Mouse (Mus musculus): ENCODE results near the gene Fam189a1.

Gene Fam189a1

GRCm38 (mm10) chr7:65156514-65156911, at the start of gene Fam189a1:
Gene Fam189a1, minus strand, starts transcription at chr7:65156570.
- DNase-seq (ENCODE audit: extremely low spot score), result peak; percentile 71

GRCm38 (mm10) chr7:65206021-65206420, 49.7 kb upstream of the Fam189a1 start:
- no peak for DNase-seq (ENCODE audit: extremely low spot score)

GRCm38 (mm10) chr7:65202719-65203118, 46.3 kb upstream of the Fam189a1 start:
- no peak for DNase-seq (ENCODE audit: extremely low spot score)

- no peak for DNase-seq (ENCODE audit: extremely low spot score)
Measured at GRCm38 (mm10) chr7:65180694-65181093, 24.3 kb upstream of the Fam189a1 start.

GRCm38 (mm10) chr7:65170762-65171161, 14.4 kb upstream of the Fam189a1 start:
- DNase-seq (ENCODE audit: extremely low spot score), result no peak

- DNase-seq (ENCODE audit: extremely low spot score), result no peak
Measured at GRCm38 (mm10) chr7:65157031-65158025, 958 bp upstream of the Fam189a1 start.

GRCm38 (mm10) chr7:65155628-65156513, 499 bp downstream of the Fam189a1 start:
- DNase-seq (ENCODE audit: extremely low spot score), result peak; percentile 77

- DNase-seq (ENCODE audit: extremely low spot score), result peak; percentile 10
Measured at GRCm38 (mm10) chr7:65154576-65154975, 1.8 kb downstream of the Fam189a1 start.

- no peak for DNase-seq (ENCODE audit: extremely low spot score)
Measured at GRCm38 (mm10) chr7:65153846-65154245, 2.5 kb downstream of the Fam189a1 start.

- DNase-seq (ENCODE audit: extremely low spot score), result no peak
Measured at GRCm38 (mm10) chr7:65151526-65151925, 4.8 kb downstream of the Fam189a1 start.

GRCm38 (mm10) chr7:65149040-65149439, 7.3 kb downstream of the Fam189a1 start:
- DNase-seq (ENCODE audit: extremely low spot score), result no peak

- no peak for DNase-seq (ENCODE audit: extremely low spot score)
Measured at GRCm38 (mm10) chr7:65144881-65145280, 11.5 kb downstream of the Fam189a1 start.

- DNase-seq (ENCODE audit: extremely low spot score), result no peak
Measured at GRCm38 (mm10) chr7:65141907-65142698, 14.3 kb downstream of the Fam189a1 start.

GRCm38 (mm10) chr7:65140832-65141231, 15.5 kb downstream of the Fam189a1 start:
- DNase-seq (ENCODE audit: extremely low spot score), result no peak

GRCm38 (mm10) chr7:65140099-65140498, 16.3 kb downstream of the Fam189a1 start:
- DNase-seq (ENCODE audit: extremely low spot score), result no peak

GRCm38 (mm10) chr7:65123766-65124165, 32.6 kb downstream of the Fam189a1 start:
- no peak for DNase-seq (ENCODE audit: extremely low spot score)

- no peak for DNase-seq (ENCODE audit: extremely low spot score)
Measured at GRCm38 (mm10) chr7:65116903-65117302, 39.5 kb downstream of the Fam189a1 start.

GRCm38 (mm10) chr7:65115366-65115765, 41.0 kb downstream of the Fam189a1 start:
- no peak for DNase-seq (ENCODE audit: extremely low spot score)

GRCm38 (mm10) chr7:65111664-65112063, 44.7 kb downstream of the Fam189a1 start:
- DNase-seq (ENCODE audit: extremely low spot score), result no peak

- DNase-seq (ENCODE audit: extremely low spot score), result no peak
Measured at GRCm38 (mm10) chr7:65105566-65105965, 50.8 kb downstream of the Fam189a1 start.

- DNase-seq (ENCODE audit: extremely low spot score), result no peak
Measured at GRCm38 (mm10) chr7:65105097-65105467, 51.3 kb downstream of the Fam189a1 start.
